Mouse (Mus musculus) yolk sac, embryonic 10.5 days (tissue): ENCODE results near the gene Znrf2.

ENCODE experiments used
- DNase-seq: peaks from one replicate; pipeline ENCODE4 v3.0.0-alpha.2; 2017; ENCODE audit warnings: low spot score

Znrf2 gene

GRCm38 (mm10) chr6:54916163-54916562 is 99.4 kb downstream of the Znrf2 start:
- no peak for DNase-seq

GRCm38 (mm10) chr6:54916941-54917340 is 100.2 kb downstream of the Znrf2 start:
- no peak for DNase-seq

GRCm38 (mm10) chr6:54917523-54917922 is 100.8 kb downstream of the Znrf2 start:
- DNase-seq, result peak; percentile 15

- DNase-seq, result no peak
These were observed 101.8 kb downstream of the Znrf2 start for GRCm38 (mm10) chr6:54918521-54918920.

GRCm38 (mm10) chr6:54924538-54924937 is 107.8 kb downstream of the Znrf2 start:
- no peak for DNase-seq

- no peak for DNase-seq
These were observed 109.2 kb downstream of the Znrf2 start for GRCm38 (mm10) chr6:54925736-54926440.

- no peak for DNase-seq
These were observed 110.2 kb downstream of the Znrf2 start for GRCm38 (mm10) chr6:54926899-54927298.

GRCm38 (mm10) chr6:54927946-54928345 is 111.2 kb downstream of the Znrf2 start:
- DNase-seq, result no peak

- DNase-seq, result no peak
These were observed 114.9 kb downstream of the Znrf2 start for GRCm38 (mm10) chr6:54931641-54932040.

GRCm38 (mm10) chr6:54932526-54932925 is 115.8 kb downstream of the Znrf2 start:
- DNase-seq, result no peak

- no peak for DNase-seq
These were observed 116.5 kb downstream of the Znrf2 start for GRCm38 (mm10) chr6:54933216-54933615.

GRCm38 (mm10) chr6:54933866-54934265 is 117.2 kb downstream of the Znrf2 start:
- no peak for DNase-seq

GRCm38 (mm10) chr6:54934313-54934712 is 117.6 kb downstream of the Znrf2 start:
- no peak for DNase-seq

- no peak for DNase-seq
These were observed 118.2 kb downstream of the Znrf2 start for GRCm38 (mm10) chr6:54934930-54935329.

- DNase-seq, result no peak
These were observed 119.8 kb downstream of the Znrf2 start for GRCm38 (mm10) chr6:54936496-54936895.

GRCm38 (mm10) chr6:54939631-54940030 is 122.9 kb downstream of the Znrf2 start:
- no peak for DNase-seq

- DNase-seq, result no peak
These were observed 123.4 kb downstream of the Znrf2 start for GRCm38 (mm10) chr6:54940126-54940525.

GRCm38 (mm10) chr6:54941149-54941548 is 124.4 kb downstream of the Znrf2 start:
- no peak for DNase-seq
